In the genomic region with DNA sequence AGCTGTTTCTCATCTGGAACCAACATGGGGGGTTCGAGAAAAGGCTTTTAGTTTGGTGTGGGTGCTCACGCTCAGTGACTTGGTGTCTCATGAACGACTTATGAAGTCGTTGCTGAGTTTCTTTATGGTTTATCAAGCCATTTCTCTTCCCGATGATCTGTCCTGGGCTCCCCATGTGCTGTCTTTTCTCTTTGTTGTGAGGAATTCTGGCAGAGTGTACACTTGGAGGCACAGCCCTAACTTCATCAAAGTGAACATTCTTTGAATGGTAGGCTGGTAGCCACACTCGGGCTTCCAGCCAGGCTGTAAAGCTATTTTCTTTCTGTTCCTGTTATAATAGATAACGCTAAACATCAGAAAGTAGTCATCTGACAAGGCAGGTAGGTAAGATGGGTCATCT, we compare ENCODE assay signal across 11 mouse cellular contexts.
"Had no signal": no experiment of that assay in that cellular context is flagged by ENCODE, and none has a peak within 500 bp of the region (broad histone marks: within the 10 kb centered on the region; RNA-seq: fewer than 3 reads in every experiment).

No protein-coding gene starts in this region.

- DNase-seq: liver; liver, embryonic 13.5 days; liver, postnatal 0 days; lung, postnatal 14 days; thymus, adult 18-20 months; thymus, postnatal 14 days had no signal

- H3K27me3 ChIP-seq: midbrain, embryonic 13.5 days had no signal

- H3K36me3 ChIP-seq: intestine, embryonic 15.5 days; liver, embryonic 13.5 days; lung, embryonic 15.5 days; midbrain, embryonic 13.5 days had no signal

- H3K9ac ChIP-seq: intestine, embryonic 15.5 days; liver, embryonic 13.5 days; liver, postnatal 0 days; lung, embryonic 15.5 days; midbrain, embryonic 13.5 days had no signal

- H3K4me2 ChIP-seq: intestine, embryonic 15.5 days; liver, embryonic 13.5 days; lung, embryonic 15.5 days; midbrain, embryonic 13.5 days had no signal

- H3K27ac ChIP-seq: intestine, embryonic 15.5 days; liver, embryonic 13.5 days; lung, embryonic 15.5 days; midbrain, embryonic 13.5 days; stomach, postnatal 0 days had no signal

- ATAC-seq: intestine, embryonic 15.5 days; liver, postnatal 0 days had no signal

- H3K4me1 ChIP-seq: intestine, embryonic 15.5 days; lung, embryonic 15.5 days had no signal

- H3K9me3 ChIP-seq: intestine, embryonic 15.5 days; lung, embryonic 15.5 days; midbrain, embryonic 13.5 days had no signal

- H3K4me3 ChIP-seq: intestine, embryonic 15.5 days; liver, embryonic 13.5 days; lung, embryonic 15.5 days; midbrain, embryonic 13.5 days; myocyte had no signal
